Mouse (Mus musculus) liver, embryonic 16.5 days (tissue): ENCODE measurements around the gene Neu3. TPM values are rescaled to one million over a fixed set of nuclear protein-coding genes. Genes with fewer than 3 reads are reported as not detected.

ENCODE experiments used
- ATAC-seq: fragments of 200-750 bp; cut with Nextera tagmentation; 2 replicates; pipeline ENCODE4 v1.8.0; 2017; ENCODE audit warnings: low read depth, mild to moderate bottlenecking, moderate number of reproducible peaks, moderate library complexity
- H3K27ac ChIP-seq: fragments of 300-500 bp; sonication (generic); 2 replicates; pipeline ENCODE4 v1.5.1; 2014; ENCODE audit warnings: mild to moderate bottlenecking, low read length
- H3K27me3 ChIP-seq: fragments of 300-500 bp; sonication (generic); 2 replicates; pipeline ENCODE4 v1.6.1; 2014; ENCODE audit warnings: low read depth, low read length, mixed read lengths; ENCODE audit not compliant: control insufficient read depth, insufficient read depth
- H3K36me3 ChIP-seq: fragments of 300-500 bp; sonication (generic); 2 replicates; pipeline ENCODE4 v1.6.1; 2014; ENCODE audit warnings: mild to moderate bottlenecking; ENCODE audit not compliant: control insufficient read depth, insufficient read depth
- H3K4me1 ChIP-seq: fragments of 300-500 bp; sonication (generic); 2 replicates; pipeline ENCODE4 v1.6.1; 2014; ENCODE audit warnings: low read depth, low read length, mixed read lengths; ENCODE audit not compliant: control insufficient read depth
- H3K4me2 ChIP-seq: fragments of 300-500 bp; sonication (generic); 2 replicates; pipeline ENCODE4 v1.6.1; 2014; ENCODE audit warnings: low read depth, low read length, mixed read lengths
- H3K4me3 ChIP-seq: fragments of 300-500 bp; sonication (generic); 2 replicates; pipeline ENCODE4 v1.5.1; 2014; ENCODE audit warnings: low read depth, mild to moderate bottlenecking, low read length
- H3K9ac ChIP-seq: fragments of 300-500 bp; sonication (generic); 2 replicates; pipeline ENCODE4 v1.6.1; 2014; ENCODE audit warnings: low read depth, low read length
- H3K9me3 ChIP-seq: fragments of 300-500 bp; sonication (generic); replicated peaks from 2 replicates; pipeline ENCODE4 v1.6.1; 2016; ENCODE audit warnings: low read length; ENCODE audit not compliant: control insufficient read depth
- WGBS: fragments of 180-500 bp; shearing (Covaris S2); extraction: QIAGEN DNeasy Blood & Tissue Kit; methylation state at CpG from one replicate; pipeline ENCODE4 v1.1.7; 2014; ENCODE audit not compliant: insufficient replicate concordance; 5-methylcytosine and 5-hydroxymethylcytosine counted together
- polyA plus RNA-seq: library from polyadenylated mRNA; unstranded; fragments of >200 nt; fragmentation: Nextera tagmentation; extraction: Ambion mirVana; gene quantifications from 2 replicates; pipeline ENCODE4 v1.2.1, GENCODE M21; 2015

Gene Neu3
- polyA plus RNA-seq, 1 experiment from 2014 or later = 5.1 TPM

GRCm38 (mm10) chr7:99794096-99794495 is 34.1 kb downstream of the Neu3 start:
- H3K36me3 ChIP-seq = no peaks in the 10 kb centered on the region
- no peaks in the 10 kb centered on the region for H3K9me3 ChIP-seq
- ATAC-seq = no peak
- peaks cover 16% of the 10 kb centered on the region for H3K27me3 ChIP-seq
- WGBS = 48% methylated on average over 2 of the region's 2 CpGs
- peaks cover 11% of the 10 kb centered on the region for H3K4me1 ChIP-seq
- no peak overlapping the region for H3K27ac ChIP-seq
- H3K4me3 ChIP-seq = no peak overlapping the region
- H3K9ac ChIP-seq = no peak overlapping the region
- no peak overlapping the region for H3K4me2 ChIP-seq

DNA sequence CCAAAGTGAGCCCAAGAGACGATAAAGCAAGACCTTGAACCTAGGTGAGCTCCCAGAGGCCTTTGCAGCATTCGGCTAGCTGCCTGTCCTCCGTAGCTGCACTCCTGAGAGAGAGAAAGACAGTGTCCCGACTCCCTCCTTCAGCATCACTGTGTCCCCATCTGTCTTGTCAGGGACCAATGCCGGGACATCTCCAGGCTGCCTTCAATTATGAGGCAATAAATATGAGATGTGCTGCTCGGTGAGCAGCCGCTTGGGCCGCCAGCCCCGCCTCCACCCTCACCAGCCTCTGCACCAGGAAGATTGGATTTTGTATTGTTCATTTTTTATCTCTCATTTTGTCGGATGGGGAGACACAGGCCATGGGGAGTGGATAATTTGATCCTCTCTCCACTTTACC is 37.4 kb downstream of the Neu3 start:
- no peak overlapping the region for H3K4me2 ChIP-seq
- peaks cover 9% of the 10 kb centered on the region for H3K27me3 ChIP-seq
- H3K9me3 ChIP-seq = no peaks in the 10 kb centered on the region
- no peak overlapping the region for H3K9ac ChIP-seq
- no peak overlapping the region for H3K27ac ChIP-seq
- 65% methylated on average over 10 of the region's 10 CpGs for WGBS
- no peak for ATAC-seq
- peaks cover 3% of the 10 kb centered on the region; the same call in 1 of the 2 replicates for H3K4me1 ChIP-seq
- H3K36me3 ChIP-seq = no peaks in the 10 kb centered on the region
- no peak overlapping the region for H3K4me3 ChIP-seq

DNA sequence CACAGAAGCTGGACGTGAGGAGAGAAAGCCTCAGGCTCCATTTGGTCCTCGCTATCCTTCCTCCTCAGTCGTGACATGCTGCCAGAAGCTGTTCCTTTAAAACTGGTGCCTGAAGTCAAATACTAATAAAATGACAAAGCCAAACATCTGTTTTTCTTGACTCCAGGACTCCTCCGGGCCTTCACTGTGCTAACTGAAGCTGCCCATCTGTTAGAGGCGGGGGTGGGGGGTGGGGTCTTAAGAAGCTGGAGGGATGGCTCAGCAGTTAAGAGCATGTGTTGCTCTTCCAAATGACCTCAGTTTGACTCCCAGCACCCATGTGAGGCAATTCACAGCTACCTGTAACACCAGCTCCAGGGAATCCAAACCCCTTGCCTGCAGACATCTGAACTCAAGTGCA is 39.7 kb downstream of the Neu3 start:
- no peak overlapping the region for H3K4me3 ChIP-seq
- H3K27ac ChIP-seq = no peak overlapping the region
- no peaks in the 10 kb centered on the region for H3K27me3 ChIP-seq
- no peaks in the 10 kb centered on the region for H3K36me3 ChIP-seq
- WGBS = 50% methylated on average over 5 of the region's 5 CpGs
- no peak overlapping the region for H3K9ac ChIP-seq
- no peak overlapping the region for H3K4me2 ChIP-seq
- ATAC-seq = no peak
- H3K4me1 ChIP-seq = no peaks in the 10 kb centered on the region
- no peaks in the 10 kb centered on the region for H3K9me3 ChIP-seq

DNA sequence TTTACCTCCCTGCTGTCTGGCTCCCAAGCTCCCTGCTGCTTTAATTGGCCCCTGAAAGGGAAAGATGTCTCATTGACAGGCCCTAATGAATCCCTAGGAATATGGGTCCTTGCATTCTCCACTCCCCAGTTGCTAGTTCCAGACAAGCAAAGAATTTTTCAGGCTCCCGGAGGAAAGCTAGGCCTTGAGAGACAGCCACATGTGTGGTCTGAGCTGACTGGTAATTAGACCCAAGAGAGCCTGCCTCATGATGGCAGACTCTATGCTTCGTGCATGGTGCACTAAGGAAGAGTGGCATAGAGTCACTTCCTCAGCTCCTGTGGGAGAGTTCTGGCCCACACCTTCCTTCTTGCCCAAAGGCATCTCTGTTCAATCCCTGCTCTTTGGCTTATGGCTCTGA is 40.3 kb downstream of the Neu3 start:
- WGBS = 44% methylated on average over 2 of the region's 2 CpGs
- Histone ChIP-seq H3K4me2 (no peak overlapping the region), H3K27me3 (no peaks in the 10 kb centered on the region), H3K9me3 (no peaks in the 10 kb centered on the region), H3K27ac (no peak overlapping the region), H3K9ac (no peak overlapping the region), H3K36me3 (no peaks in the 10 kb centered on the region), H3K4me3 (no peak overlapping the region), H3K4me1 (no peaks in the 10 kb centered on the region)
- no peak for ATAC-seq

- H3K9ac ChIP-seq = no peak overlapping the region
- ATAC-seq = no peak
- no peak overlapping the region for H3K4me2 ChIP-seq
- H3K4me1 ChIP-seq = no peaks in the 10 kb centered on the region
- no peaks in the 10 kb centered on the region for H3K9me3 ChIP-seq
- no peaks in the 10 kb centered on the region for H3K36me3 ChIP-seq
- no peaks in the 10 kb centered on the region for H3K27me3 ChIP-seq
- no peak overlapping the region for H3K27ac ChIP-seq
- 69% methylated on average over 3 of the region's 3 CpGs for WGBS
- no peak overlapping the region for H3K4me3 ChIP-seq
Observed at GRCm38 (mm10) chr7:99786774-99787173, 41.4 kb downstream of the Neu3 start.

- no peak overlapping the region for H3K27ac ChIP-seq
- H3K9ac ChIP-seq = no peak overlapping the region
- 63% methylated on average over 3 of the region's 3 CpGs for WGBS
- H3K9me3 ChIP-seq = no peaks in the 10 kb centered on the region
- ATAC-seq = no peak
- no peak overlapping the region for H3K4me2 ChIP-seq
- H3K27me3 ChIP-seq = no peaks in the 10 kb centered on the region
- no peaks in the 10 kb centered on the region for H3K4me1 ChIP-seq
- H3K36me3 ChIP-seq = no peaks in the 10 kb centered on the region
- no peak overlapping the region for H3K4me3 ChIP-seq
Observed at GRCm38 (mm10) chr7:99785553-99785952, 42.7 kb downstream of the Neu3 start.

GRCm38 (mm10) chr7:99783421-99783820 is 44.8 kb downstream of the Neu3 start:
- WGBS = 71% methylated on average over 7 of the region's 7 CpGs
- Histone ChIP-seq H3K36me3 (no peaks in the 10 kb centered on the region), H3K9me3 (no peaks in the 10 kb centered on the region), H3K9ac (no peak overlapping the region), H3K4me2 (no peak overlapping the region), H3K27ac (no peak overlapping the region), H3K4me1 (no peaks in the 10 kb centered on the region), H3K4me3 (no peak overlapping the region), H3K27me3 (no peaks in the 10 kb centered on the region)
- ATAC-seq = no peak

DNA sequence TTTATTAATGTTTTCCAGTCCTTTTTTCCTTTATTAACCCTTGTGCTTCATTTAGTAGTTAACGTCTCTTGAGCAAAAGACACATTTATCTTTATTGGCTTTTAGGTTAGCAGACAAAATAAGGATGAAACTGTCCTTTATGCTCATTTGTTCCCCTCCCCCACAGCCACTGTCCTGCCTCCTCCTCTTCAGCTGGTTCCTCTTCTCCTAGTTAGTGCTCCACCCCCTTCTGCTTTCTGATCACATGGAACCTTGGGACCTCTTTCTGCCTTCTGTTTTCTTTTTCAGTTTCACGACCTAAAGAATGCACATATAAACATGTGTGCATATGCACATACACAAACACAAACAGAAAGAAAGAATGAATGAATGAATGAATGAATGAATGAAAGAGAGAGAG is 46.3 kb downstream of the Neu3 start:
- H3K9me3 ChIP-seq = no peaks in the 10 kb centered on the region
- H3K27me3 ChIP-seq = no peaks in the 10 kb centered on the region
- no peak overlapping the region for H3K27ac ChIP-seq
- H3K4me1 ChIP-seq = no peaks in the 10 kb centered on the region
- 34% methylated on average over 2 of the region's 2 CpGs for WGBS
- H3K36me3 ChIP-seq = no peaks in the 10 kb centered on the region
- H3K4me3 ChIP-seq = no peak overlapping the region
- no peak overlapping the region for H3K9ac ChIP-seq
- ATAC-seq = no peak
- no peak overlapping the region for H3K4me2 ChIP-seq

DNA sequence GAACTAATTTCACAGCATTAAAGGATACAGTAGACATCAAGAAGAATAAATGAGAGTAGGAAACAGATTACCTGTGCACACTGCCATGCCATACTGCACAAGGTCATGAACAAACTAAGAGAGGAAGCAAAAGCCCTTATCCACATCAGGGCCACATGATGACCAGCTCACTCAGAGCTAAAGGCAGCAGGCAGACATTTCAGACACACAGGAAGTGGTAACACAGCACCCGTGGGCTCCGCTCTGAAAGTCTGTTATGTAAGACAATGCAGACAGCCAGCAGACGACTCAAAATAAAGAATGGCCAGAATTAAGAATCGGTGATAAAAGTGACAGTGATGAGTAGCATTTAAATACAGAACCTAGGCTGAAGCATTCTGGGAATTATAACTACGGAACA is 46.8 kb downstream of the Neu3 start:
- ATAC-seq = no peak
- H3K9me3 ChIP-seq = no peaks in the 10 kb centered on the region
- 35% methylated on average over 5 of the region's 5 CpGs for WGBS

GRCm38 (mm10) chr7:99763207-99763606 is 65.0 kb downstream of the Neu3 start, which contains the start of gene Olfr521:
Olfr521 (plus strand) TSS chr7:99763507.
- Histone ChIP-seq H3K4me2 (no peak within 1 kb of the TSS), H3K4me1 (no peaks in the 10 kb centered on the region), H3K9ac (no peak within 1 kb of the TSS), H3K36me3 (no peaks in the 10 kb centered on the region), H3K27me3 (no peaks in the 10 kb centered on the region), H3K4me3 (no peak within 1 kb of the TSS), H3K27ac (no peak within 1 kb of the TSS), H3K9me3 (no peaks in the 10 kb centered on the region)
- whole genome bisulfite sequencing = 85% methylated on average over 2 of the region's 2 CpGs
- ATAC-seq = no peak

More for the DNA sequence above, 46.8 kb downstream of the Neu3 start:
- no peak overlapping the region for H3K9ac ChIP-seq
- H3K27me3 ChIP-seq = no peaks in the 10 kb centered on the region
- H3K4me2 ChIP-seq = no peak overlapping the region
- no peak overlapping the region for H3K4me3 ChIP-seq
- no peaks in the 10 kb centered on the region for H3K4me1 ChIP-seq
- H3K27ac ChIP-seq = no peak overlapping the region
- no peaks in the 10 kb centered on the region for H3K36me3 ChIP-seq
